Mouse (Mus musculus): ENCODE results near the gene Olfr105-ps. TPM values are rescaled to one million over a fixed set of nuclear protein-coding genes. Genes with fewer than 3 reads are reported as not detected.

Olfr105-ps gene
- not detected in 2 replicates for polyA plus RNA-seq (2012; ENCODE audit: low replicate concordance)

DNA sequence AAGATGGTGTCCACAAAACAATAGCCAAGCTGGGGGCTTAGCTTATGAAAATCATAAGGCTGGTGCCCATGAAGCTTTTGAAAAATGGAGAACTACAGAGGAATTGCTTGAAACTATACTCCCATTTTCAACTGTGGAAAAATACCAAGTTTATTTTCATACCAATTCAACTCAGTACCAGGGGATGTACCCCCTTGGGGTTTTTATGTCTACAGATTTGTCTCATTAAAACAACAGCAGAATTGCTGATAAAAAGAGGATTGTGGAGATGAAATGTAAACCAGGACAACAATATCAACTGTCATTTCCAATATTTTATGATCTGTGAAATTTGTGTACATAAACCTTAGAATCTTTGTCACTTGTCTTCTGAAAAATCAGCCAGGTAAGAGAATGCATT, at the start of gene Olfr105-ps:
Gene Olfr105-ps (plus strand): TSS at position 301 of the 400 bp plus-strand sequence.

DNA sequence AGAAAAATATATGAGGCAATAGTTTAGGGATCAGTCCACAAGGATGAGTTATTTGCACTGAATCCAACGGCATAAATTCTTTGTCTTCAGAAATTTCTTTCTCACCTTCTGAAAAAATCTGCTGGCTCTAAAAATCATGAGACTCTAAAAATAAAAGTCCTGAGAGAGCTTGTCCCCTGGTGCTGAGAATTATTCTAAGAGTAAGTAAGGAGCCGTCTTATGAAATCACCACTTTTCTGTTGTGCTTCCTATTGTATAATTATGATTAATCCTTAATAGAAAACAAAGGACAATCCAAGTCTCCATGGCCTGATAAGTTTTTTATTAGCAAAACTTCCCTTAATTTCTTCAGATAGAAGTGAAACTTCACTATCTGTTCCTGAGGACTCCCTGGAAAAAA, 39.2 kb upstream of the Olfr105-ps start, which contains the start of gene Olfr103:
Gene Olfr103 (minus strand): TSS at position 101 of the 400 bp plus-strand sequence.

DNA sequence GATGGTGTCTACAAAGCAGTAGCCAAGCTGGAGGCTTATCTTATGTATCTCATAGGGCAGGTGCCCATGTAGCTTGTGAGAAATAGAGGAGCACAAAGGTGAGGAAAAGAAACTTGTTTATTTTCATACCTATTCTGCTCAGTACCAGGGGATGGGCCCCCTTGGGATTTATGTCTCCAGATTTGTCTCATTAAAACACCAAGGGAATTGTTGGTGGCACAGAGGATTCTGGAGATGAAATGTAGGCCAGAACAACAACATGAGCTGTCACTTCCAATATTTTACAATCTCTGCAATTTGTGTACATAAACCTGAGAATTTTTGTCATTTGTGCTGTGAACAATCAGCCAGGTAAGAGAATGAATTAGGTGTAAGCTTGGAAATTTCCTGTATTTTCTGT, 19.6 kb upstream of the Olfr105-ps start, which contains the start of gene Olfr104-ps:
Gene Olfr104-ps (plus strand): TSS at position 301 of the 400 bp plus-strand sequence.

DNA sequence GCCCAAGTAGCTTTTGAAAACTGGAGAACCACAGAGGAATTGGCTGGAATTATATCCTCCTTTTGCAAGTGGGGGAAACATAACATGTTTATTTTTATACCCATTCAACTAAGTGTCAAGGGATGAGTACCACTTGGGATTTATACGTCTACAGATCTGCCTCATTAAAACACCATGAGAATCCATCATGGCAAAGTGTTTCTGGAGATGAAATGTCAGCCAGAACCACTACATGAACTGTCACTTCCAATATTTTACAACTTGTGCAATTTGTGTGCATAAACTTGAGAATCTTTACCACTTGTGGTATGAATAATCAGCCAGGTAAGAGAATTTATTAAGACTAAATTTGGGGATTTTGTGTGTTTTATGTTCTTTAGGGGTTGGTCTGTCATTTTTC, 11.3 kb downstream of the Olfr105-ps start, which contains the start of gene Olfr106-ps:
Gene Olfr106-ps (plus strand): TSS at position 301 of the 400 bp plus-strand sequence.

DNA sequence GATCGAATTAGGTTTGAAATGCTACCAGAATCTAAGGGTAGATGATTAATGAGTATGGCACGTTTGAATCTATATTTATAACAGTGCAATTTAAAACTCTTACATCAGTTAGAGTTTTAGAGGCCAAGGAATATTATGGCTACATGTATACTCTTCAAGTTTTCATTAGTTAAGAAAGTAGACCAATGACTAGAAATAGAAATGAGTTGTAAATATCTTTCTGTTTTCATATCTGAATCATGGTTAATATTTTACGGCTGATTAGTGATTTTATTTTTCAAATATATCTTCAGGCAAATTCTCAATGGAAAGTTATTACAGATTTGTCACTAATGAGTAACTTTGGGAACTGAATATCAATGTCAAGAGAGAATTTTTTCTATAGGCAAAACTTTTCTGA, 20.1 kb downstream of the Olfr105-ps start, which contains the start of gene Olfr107:
Gene Olfr107 (plus strand): TSS at position 301 of the 400 bp plus-strand sequence.

Other genes starting within 250 kb of the Olfr105-ps start
- gene Olfr93, start 217.5 kb upstream of the Olfr105-ps start, polyA plus RNA-seq (2012; ENCODE audit: low replicate concordance): not detected in 2 replicates
- gene Ubd, start 185.1 kb upstream of the Olfr105-ps start, polyA plus RNA-seq (2012; ENCODE audit: low replicate concordance): 0.36 and 0.56 TPM in 2 replicates
- not detected in 2 replicates for gene Olfr94, start 178.0 kb upstream of the Olfr105-ps start, polyA plus RNA-seq (2012; ENCODE audit: low replicate concordance)
- gene Olfr95, start 165.9 kb upstream of the Olfr105-ps start, polyA plus RNA-seq (2012; ENCODE audit: low replicate concordance): not detected in 2 replicates
- not detected in 2 replicates for gene Olfr96, start 158.9 kb upstream of the Olfr105-ps start, polyA plus RNA-seq (2012; ENCODE audit: low replicate concordance)
- not detected in 2 replicates for gene Olfr97, start 141.7 kb upstream of the Olfr105-ps start, polyA plus RNA-seq (2012; ENCODE audit: low replicate concordance)
- gene Olfr98, start 115.3 kb upstream of the Olfr105-ps start, polyA plus RNA-seq (2012; ENCODE audit: low replicate concordance): not detected in 2 replicates
- gene H2-M3, start 108.8 kb upstream of the Olfr105-ps start, polyA plus RNA-seq (2012; ENCODE audit: low replicate concordance): 2.8 and 9.9 TPM in 2 replicates
- gene Olfr99, start 95.6 kb upstream of the Olfr105-ps start, polyA plus RNA-seq (2012; ENCODE audit: low replicate concordance): not detected in 2 replicates
- not detected in 2 replicates for gene Olfr101, start 74.7 kb upstream of the Olfr105-ps start, polyA plus RNA-seq (2012; ENCODE audit: low replicate concordance)
- gene Olfr102, start 62.0 kb upstream of the Olfr105-ps start, polyA plus RNA-seq (2012; ENCODE audit: low replicate concordance): not detected in 2 replicates
- not detected in 2 replicates for gene Olfr103, start 39.3 kb upstream of the Olfr105-ps start, polyA plus RNA-seq (2012; ENCODE audit: low replicate concordance)
- gene Olfr104-ps, start 19.5 kb upstream of the Olfr105-ps start, polyA plus RNA-seq (2012; ENCODE audit: low replicate concordance): not detected in 2 replicates
- gene Olfr106-ps, start 11.4 kb downstream of the Olfr105-ps start, polyA plus RNA-seq (2012; ENCODE audit: low replicate concordance): not detected in 2 replicates
- not detected in 2 replicates for gene Olfr107, start 20.2 kb downstream of the Olfr105-ps start, polyA plus RNA-seq (2012; ENCODE audit: low replicate concordance)
- not detected in 2 replicates for gene Olfr108, start 66.4 kb downstream of the Olfr105-ps start, polyA plus RNA-seq (2012; ENCODE audit: low replicate concordance)
- gene Olfr109, start 79.9 kb downstream of the Olfr105-ps start, polyA plus RNA-seq (2012; ENCODE audit: low replicate concordance): not detected in 2 replicates
- gene H2-M2, start 104.5 kb downstream of the Olfr105-ps start, polyA plus RNA-seq (2012; ENCODE audit: low replicate concordance): 0.64 and 1.3 TPM in 2 replicates
- not detected in 2 replicates for gene Olfr110, start 113.4 kb downstream of the Olfr105-ps start, polyA plus RNA-seq (2012; ENCODE audit: low replicate concordance)
- gene Olfr111, start 129.0 kb downstream of the Olfr105-ps start, polyA plus RNA-seq (2012; ENCODE audit: low replicate concordance): not detected in 2 replicates
- gene Olfr112, start 190.4 kb downstream of the Olfr105-ps start, polyA plus RNA-seq (2012; ENCODE audit: low replicate concordance): not detected in 2 replicates
- gene Olfr113, start 198.6 kb downstream of the Olfr105-ps start, polyA plus RNA-seq (2012; ENCODE audit: low replicate concordance): not detected in 2 replicates
- not detected in 2 replicates for gene Olfr114, start 213.7 kb downstream of the Olfr105-ps start, polyA plus RNA-seq (2012; ENCODE audit: low replicate concordance)
- not detected in 2 replicates for gene Olfr115, start 248.1 kb downstream of the Olfr105-ps start, polyA plus RNA-seq (2012; ENCODE audit: low replicate concordance)
- not detected in 2 replicates for gene Olfr116, start 248.2 kb downstream of the Olfr105-ps start, polyA plus RNA-seq (2012; ENCODE audit: low replicate concordance)

All from hematopoietic multipotent progenitor cell, adult 10-12 weeks (in vitro differentiated cells).